Mouse (Mus musculus): Measurements from ENCODE around the gene Prickle4. TPM values are rescaled to one million over a fixed set of nuclear protein-coding genes. Genes with fewer than 3 reads are reported as not detected.
A peak's percentile ranks its signal among the peaks of the same experiment; 100 is the strongest.

Prickle4 gene
- polyA plus RNA-seq, 1 experiment: 3.2 TPM

- peaks cover 11% of the 10 kb centered on the region for H3K4me1 ChIP-seq (ENCODE audit: control insufficient read depth, insufficient read depth, low read length)
- no peak overlapping the region for H3K27ac ChIP-seq (ENCODE audit: insufficient read depth, low read depth, low read length)
- no peak for TF ChIP-seq POLR2A (IDR thresholded peaks at IDR 0.05; ENCODE audit: borderline replicate concordance, low read depth, low read length)
- TF ChIP-seq CTCF (IDR thresholded peaks at IDR 0.05; ENCODE audit: low read depth, low read length): no peak
- no peak overlapping the region for H3K4me3 ChIP-seq (ENCODE audit: insufficient read depth, low read length)
Measured at GRCm38 (mm10) chr17:47735553-47736100, 41.1 kb upstream of the Prickle4 start.

GRCm38 (mm10) chr17:47730633-47731575 lies 36.4 kb upstream of the Prickle4 start:
- Histone ChIP-seq H3K4me3 (ENCODE audit: insufficient read depth, low read length) (no peak overlapping the region), H3K4me1 (ENCODE audit: control insufficient read depth, insufficient read depth, low read length) (no peaks in the 10 kb centered on the region), H3K27ac (ENCODE audit: insufficient read depth, low read depth, low read length) (no peak overlapping the region)
- no peak for TF ChIP-seq POLR2A (IDR thresholded peaks at IDR 0.05; ENCODE audit: borderline replicate concordance, low read depth, low read length)
- no peak for TF ChIP-seq CTCF (IDR thresholded peaks at IDR 0.05; ENCODE audit: low read depth, low read length)

GRCm38 (mm10) chr17:47726566-47726965 lies 32.0 kb upstream of the Prickle4 start, which contains the start of gene Pgc:
Gene Pgc, plus strand, starts transcription at chr17:47726842.
- TF ChIP-seq POLR2A (IDR thresholded peaks at IDR 0.05; ENCODE audit: borderline replicate concordance, low read depth, low read length): no peak
- TF ChIP-seq CTCF (IDR thresholded peaks at IDR 0.05; ENCODE audit: low read depth, low read length): no peak
- no peaks in the 10 kb centered on the region for H3K4me1 ChIP-seq (ENCODE audit: control insufficient read depth, insufficient read depth, low read length)
- H3K4me3 ChIP-seq (ENCODE audit: insufficient read depth, low read length): no peak within 1 kb of the TSS
- H3K27ac ChIP-seq (ENCODE audit: insufficient read depth, low read depth, low read length): no peak within 1 kb of the TSS

- TF ChIP-seq CTCF (IDR thresholded peaks at IDR 0.05; ENCODE audit: low read depth, low read length) (no peak), POLR2A (IDR thresholded peaks at IDR 0.05; ENCODE audit: borderline replicate concordance, low read depth, low read length) (no peak)
- Histone ChIP-seq H3K4me3 (ENCODE audit: insufficient read depth, low read length) (no peak overlapping the region), H3K27ac (ENCODE audit: insufficient read depth, low read depth, low read length) (no peak overlapping the region), H3K4me1 (ENCODE audit: control insufficient read depth, insufficient read depth, low read length) (peaks cover 1% of the 10 kb centered on the region)
Measured at GRCm38 (mm10) chr17:47721183-47721582, 26.6 kb upstream of the Prickle4 start.

GRCm38 (mm10) chr17:47715037-47715436 lies 20.5 kb upstream of the Prickle4 start:
- H3K4me3 ChIP-seq (ENCODE audit: insufficient read depth, low read length): no peak overlapping the region
- peaks cover 16% of the 10 kb centered on the region for H3K4me1 ChIP-seq (ENCODE audit: control insufficient read depth, insufficient read depth, low read length)
- H3K27ac ChIP-seq (ENCODE audit: insufficient read depth, low read depth, low read length): 0 out of 2 replicates have a peak overlapping the region, but pooled peaks have one; percentile 24
- TF ChIP-seq CTCF (IDR thresholded peaks at IDR 0.05; ENCODE audit: low read depth, low read length) (no peak), POLR2A (IDR thresholded peaks at IDR 0.05; ENCODE audit: borderline replicate concordance, low read depth, low read length) (no peak)

- TF ChIP-seq POLR2A (IDR thresholded peaks at IDR 0.05; ENCODE audit: borderline replicate concordance, low read depth, low read length): no peak
- TF ChIP-seq CTCF (IDR thresholded peaks at IDR 0.05; ENCODE audit: low read depth, low read length): no peak
- Histone ChIP-seq H3K4me3 (ENCODE audit: insufficient read depth, low read length) (no peak overlapping the region), H3K4me1 (ENCODE audit: control insufficient read depth, insufficient read depth, low read length) (peaks cover 16% of the 10 kb centered on the region), H3K27ac (ENCODE audit: insufficient read depth, low read depth, low read length) (no peak overlapping the region)
Measured at GRCm38 (mm10) chr17:47712889-47713571, 18.5 kb upstream of the Prickle4 start.

GRCm38 (mm10) chr17:47711883-47712282 lies 17.3 kb upstream of the Prickle4 start:
- no peak overlapping the region for H3K27ac ChIP-seq (ENCODE audit: insufficient read depth, low read depth, low read length)
- H3K4me1 ChIP-seq (ENCODE audit: control insufficient read depth, insufficient read depth, low read length): peaks cover 16% of the 10 kb centered on the region
- TF ChIP-seq CTCF (IDR thresholded peaks at IDR 0.05; ENCODE audit: low read depth, low read length) (no peak), POLR2A (IDR thresholded peaks at IDR 0.05; ENCODE audit: borderline replicate concordance, low read depth, low read length) (no peak)
- no peak overlapping the region for H3K4me3 ChIP-seq (ENCODE audit: insufficient read depth, low read length)

GRCm38 (mm10) chr17:47710036-47710435 lies 15.5 kb upstream of the Prickle4 start:
- no peak overlapping the region for H3K4me3 ChIP-seq (ENCODE audit: insufficient read depth, low read length)
- H3K4me1 ChIP-seq (ENCODE audit: control insufficient read depth, insufficient read depth, low read length): peaks cover 5% of the 10 kb centered on the region
- H3K27ac ChIP-seq (ENCODE audit: insufficient read depth, low read depth, low read length): no peak overlapping the region
- TF ChIP-seq POLR2A (IDR thresholded peaks at IDR 0.05; ENCODE audit: borderline replicate concordance, low read depth, low read length): no peak
- TF ChIP-seq CTCF (IDR thresholded peaks at IDR 0.05; ENCODE audit: low read depth, low read length): no peak

GRCm38 (mm10) chr17:47708972-47709371 lies 14.4 kb upstream of the Prickle4 start:
- Histone ChIP-seq H3K27ac (ENCODE audit: insufficient read depth, low read depth, low read length) (no peak overlapping the region), H3K4me3 (ENCODE audit: insufficient read depth, low read length) (no peak overlapping the region), H3K4me1 (ENCODE audit: control insufficient read depth, insufficient read depth, low read length) (no peaks in the 10 kb centered on the region)
- TF ChIP-seq POLR2A (IDR thresholded peaks at IDR 0.05; ENCODE audit: borderline replicate concordance, low read depth, low read length) (no peak), CTCF (IDR thresholded peaks at IDR 0.05; ENCODE audit: low read depth, low read length) (no peak)
